Mouse (Mus musculus): ENCODE data around the gene Mapk1ip1. TPM values are rescaled to one million over a fixed set of nuclear protein-coding genes. Genes with fewer than 3 reads are reported as not detected.

Mapk1ip1 gene
- total and polyA plus RNA-seq, 3 experiments: 18.4 to 65.6 (median 22.4) TPM

- no peaks in the 10 kb centered on the region for H3K27me3 ChIP-seq (ENCODE audit: control insufficient read depth, insufficient read depth, low read length)
- WGBS: 72% methylated on average over 5 of the region's 5 CpGs
- H3K9ac ChIP-seq (ENCODE audit: low read depth, low read length): no peak overlapping the region
- H3K4me3 ChIP-seq: no peak overlapping the region
- H3K27ac ChIP-seq: no peak overlapping the region
- TF ChIP-seq EP300 (IDR thresholded peaks at IDR 0.05; ENCODE audit: insufficient read depth, low read depth, low read length): no peak
- no peak for TF ChIP-seq POLR2A (IDR thresholded peaks at IDR 0.05; ENCODE audit: insufficient read depth, low read depth, low read length)
- no peak for DNase-seq
- no peaks in the 10 kb centered on the region for H3K4me1 ChIP-seq (ENCODE audit: control insufficient read depth, insufficient read depth, low read length)
- no peaks in the 10 kb centered on the region for H3K79me2 ChIP-seq (replicated peaks; ENCODE audit: control insufficient read depth, insufficient read depth, low read length)
- intact Hi-C loops (cut with DNase I): no loop called here
- H3K36me3 ChIP-seq (ENCODE audit: control insufficient read depth, insufficient read depth, low read length): no peaks in the 10 kb centered on the region
These were observed 58.0 kb downstream of the Mapk1ip1 start for GRCm38 (mm10) chr7:138788109-138788508.

Other genes with a start within 250 kb of the Mapk1ip1 start
- gene Ppp2r2d, start 194 bp downstream of the Mapk1ip1 start, total RNA-seq (2021): 10 to 100 TPM; 37.7 to 42.4 TPM
- gene Ppp2r2d, start 194 bp downstream of the Mapk1ip1 start, polyA plus RNA-seq (2012; rRNA removed): 18.2 and 30.2 TPM in 2 replicates
- gene Bnip3, start 63.2 kb upstream of the Mapk1ip1 start, total RNA-seq (2021): 100 to 1,000 TPM; 270 to 401 TPM
- 48.7 and 100 TPM in 2 replicates for gene Bnip3, start 63.2 kb upstream of the Mapk1ip1 start, polyA plus RNA-seq (2012; rRNA removed)
- under 1 TPM; 0.13 to 0.14 TPM for gene Jakmip3, start 94.5 kb upstream of the Mapk1ip1 start, total RNA-seq (2021)
- gene Jakmip3, start 94.5 kb upstream of the Mapk1ip1 start, polyA plus RNA-seq (2012; rRNA removed): 0.16 and 0.26 TPM in 2 replicates
- gene Dpysl4, start 239.7 kb upstream of the Mapk1ip1 start, total RNA-seq (2021): 1 to 10 TPM; 2.8 to 3.9 TPM
- 10.5 and 11.0 TPM in 2 replicates for gene Dpysl4, start 239.7 kb upstream of the Mapk1ip1 start, polyA plus RNA-seq (2012; rRNA removed)

Measured in heart, adult 2 months (tissue).